Mouse (Mus musculus) stomach, embryonic 14.5 days (tissue): ENCODE measurements around the gene Mrgpre. TPM values are rescaled to one million over a fixed set of nuclear protein-coding genes. Genes with fewer than 3 reads are reported as not detected.

Experiments
- ATAC-seq: fragments of 200-750 bp; cut with Nextera tagmentation; 2 replicates; pipeline ENCODE4 v1.8.0; 2017; ENCODE audit warnings: low read depth, moderate TSS enrichment; ENCODE audit not compliant: insufficient number of reproducible peaks, insufficient read depth, low FRiP score
- H3K27ac ChIP-seq: fragments of 300-500 bp; sonication (generic); 2 replicates; pipeline ENCODE4 v1.5.1; 2014; ENCODE audit warnings: mild to moderate bottlenecking, low read length, moderate library complexity, mixed read lengths
- H3K27me3 ChIP-seq: fragments of 300-500 bp; sonication (generic); 2 replicates; pipeline ENCODE4 v1.6.1; 2014; ENCODE audit warnings: low read length, control low read depth, mixed read lengths; ENCODE audit not compliant: control insufficient read depth, insufficient read depth
- H3K36me3 ChIP-seq: fragments of 300-500 bp; sonication (generic); 2 replicates; pipeline ENCODE4 v1.6.1; 2014; ENCODE audit warnings: mild to moderate bottlenecking, control low read depth, low read length, moderate library complexity, mixed read lengths; ENCODE audit not compliant: control insufficient read depth, insufficient read depth
- H3K4me1 ChIP-seq: fragments of 300-500 bp; sonication (generic); 2 replicates; pipeline ENCODE4 v1.6.1; 2014; ENCODE audit warnings: low read length, control low read depth, mixed read lengths; ENCODE audit not compliant: control insufficient read depth, insufficient read depth
- H3K4me2 ChIP-seq: fragments of 300-500 bp; sonication (generic); replicated peaks from 2 replicates; pipeline ENCODE4 v1.6.1; 2014; ENCODE audit warnings: low read depth, low read length, control low read depth
- H3K4me3 ChIP-seq: fragments of 300-500 bp; sonication (generic); 2 replicates; pipeline ENCODE4 v1.5.1; 2014; ENCODE audit warnings: low read depth, low read length, control low read depth
- H3K9ac ChIP-seq: fragments of 300-500 bp; sonication (generic); replicated peaks from 2 replicates; pipeline ENCODE4 v1.6.1; 2014; ENCODE audit warnings: low read depth, mild to moderate bottlenecking, control low read depth, low read length, moderate library complexity, mixed read lengths
- H3K9me3 ChIP-seq: fragments of 300-500 bp; sonication (generic); 2 replicates; pipeline ENCODE4 v1.6.1; 2016; ENCODE audit warnings: low read depth, low read length, control low read depth; ENCODE audit not compliant: control insufficient read depth
- WGBS: fragments of 180-500 bp; shearing (Covaris S2); extraction: QIAGEN DNeasy Blood & Tissue Kit; methylation state at CpG from one replicate; pipeline ENCODE4 v1.1.7; 2014; 5-methylcytosine and 5-hydroxymethylcytosine counted together
- polyA plus RNA-seq: library from polyadenylated mRNA; unstranded; fragments of >200 nt; fragmentation: Nextera tagmentation; extraction: Ambion mirVana; gene quantifications from 2 replicates; pipeline ENCODE4 v1.2.1, GENCODE M21; 2014

Mrgpre gene
- polyA plus RNA-seq, 1 experiment from 2014 or later = 1.7 TPM

GRCm38 (mm10) chr7:143793121-143793520 lies 8.8 kb upstream of the Mrgpre start:
- no peak overlapping the region for H3K9ac ChIP-seq
- no peak overlapping the region for H3K4me2 ChIP-seq
- H3K4me3 ChIP-seq = no peak overlapping the region
- no peaks in the 10 kb centered on the region for H3K9me3 ChIP-seq
- WGBS = 55% methylated on average over 4 of the region's 4 CpGs
- no peak overlapping the region for H3K27ac ChIP-seq
- no peaks in the 10 kb centered on the region for H3K4me1 ChIP-seq
- no peaks in the 10 kb centered on the region for H3K27me3 ChIP-seq
- peaks cover 26% of the 10 kb centered on the region for H3K36me3 ChIP-seq
- ATAC-seq = peak; percentile 46; the same call in 1 of the 2 replicates

GRCm38 (mm10) chr7:143792336-143792985 lies 8.2 kb upstream of the Mrgpre start:
- Histone ChIP-seq H3K4me3 (no peak overlapping the region), H3K9ac (no peak overlapping the region), H3K4me1 (no peaks in the 10 kb centered on the region), H3K27me3 (no peaks in the 10 kb centered on the region), H3K4me2 (no peak overlapping the region), H3K9me3 (no peaks in the 10 kb centered on the region), H3K27ac (no peak overlapping the region), H3K36me3 (peaks cover 22% of the 10 kb centered on the region)
- WGBS = 78% methylated on average over 6 of the region's 6 CpGs
- ATAC-seq = no peak

GRCm38 (mm10) chr7:143783378-143783995 lies 813 bp downstream of the Mrgpre start:
- Histone ChIP-seq H3K4me3 (peak overlapping the region; percentile 27), H3K9me3 (no peaks in the 10 kb centered on the region), H3K36me3 (no peaks in the 10 kb centered on the region), H3K27ac (peak overlapping the region; percentile 39; the same call in 1 of the 2 replicates), H3K4me2 (peak overlapping the region; percentile 63), H3K9ac (peak overlapping the region; percentile 30; the same call in 1 of the 2 replicates), H3K4me1 (peaks cover 11% of the 10 kb centered on the region; the same call in 1 of the 2 replicates), H3K27me3 (no peaks in the 10 kb centered on the region)
- ATAC-seq = peak; percentile 7; the same call in 1 of the 2 replicates
- 14% methylated on average over 6 of the region's 6 CpGs for WGBS

- H3K9ac ChIP-seq = no peak overlapping the region
- no peak overlapping the region for H3K27ac ChIP-seq
- WGBS = 53% methylated on average over 2 of the region's 2 CpGs
- no peaks in the 10 kb centered on the region for H3K27me3 ChIP-seq
- H3K36me3 ChIP-seq = no peaks in the 10 kb centered on the region
- no peaks in the 10 kb centered on the region for H3K4me1 ChIP-seq
- ATAC-seq = no peak
- H3K4me3 ChIP-seq = no peak overlapping the region
- no peak overlapping the region for H3K4me2 ChIP-seq
- no peaks in the 10 kb centered on the region for H3K9me3 ChIP-seq
Measured at GRCm38 (mm10) chr7:143777375-143777774, 6.9 kb downstream of the Mrgpre start.

- Histone ChIP-seq H3K9me3 (no peaks in the 10 kb centered on the region), H3K27me3 (no peaks in the 10 kb centered on the region), H3K4me2 (no peak overlapping the region), H3K9ac (no peak overlapping the region), H3K4me1 (no peaks in the 10 kb centered on the region), H3K27ac (no peak overlapping the region), H3K36me3 (no peaks in the 10 kb centered on the region), H3K4me3 (no peak overlapping the region)
- 27% methylated on average over 3 of the region's 3 CpGs for WGBS
- ATAC-seq = no peak
Measured at GRCm38 (mm10) chr7:143776137-143776536, 8.2 kb downstream of the Mrgpre start.

- H3K36me3 ChIP-seq = no peaks in the 10 kb centered on the region
- no peak for ATAC-seq
- WGBS = 41% methylated on average over 1 of the region's 1 CpGs
Measured at GRCm38 (mm10) chr7:143769461-143769860, 14.8 kb downstream of the Mrgpre start.

GRCm38 (mm10) chr7:143768267-143768666 lies 16.0 kb downstream of the Mrgpre start:
- H3K4me2 ChIP-seq = no peak overlapping the region
- H3K9ac ChIP-seq = no peak overlapping the region
- H3K36me3 ChIP-seq = no peaks in the 10 kb centered on the region
- no peaks in the 10 kb centered on the region for H3K27me3 ChIP-seq
- no peak for ATAC-seq
- no peaks in the 10 kb centered on the region for H3K9me3 ChIP-seq
- H3K4me3 ChIP-seq = no peak overlapping the region
- H3K27ac ChIP-seq = no peak overlapping the region
- 69% methylated on average over 6 of the region's 6 CpGs for WGBS
- no peaks in the 10 kb centered on the region for H3K4me1 ChIP-seq

More at GRCm38 (mm10) chr7:143769461-143769860, 14.8 kb downstream of the Mrgpre start:
- Histone ChIP-seq H3K9ac (no peak overlapping the region), H3K4me2 (no peak overlapping the region), H3K4me1 (no peaks in the 10 kb centered on the region), H3K4me3 (no peak overlapping the region), H3K27ac (no peak overlapping the region), H3K9me3 (no peaks in the 10 kb centered on the region), H3K27me3 (no peaks in the 10 kb centered on the region)

GRCm38 (mm10) chr7:143766893-143767292 lies 17.4 kb downstream of the Mrgpre start, which contains the start of gene Mrgprg:
TSS of gene Mrgprg (minus strand) at chr7:143766993.
- ATAC-seq = no peak
- H3K9ac ChIP-seq = no peak within 1 kb of the TSS
- no peak within 1 kb of the TSS for H3K4me2 ChIP-seq
- no peaks in the 10 kb centered on the region for H3K27me3 ChIP-seq
- H3K4me3 ChIP-seq = no peak within 1 kb of the TSS
- no peaks in the 10 kb centered on the region for H3K4me1 ChIP-seq
- 34% methylated on average over 6 of the region's 6 CpGs for WGBS
- H3K27ac ChIP-seq = no peak within 1 kb of the TSS
- H3K36me3 ChIP-seq = no peaks in the 10 kb centered on the region
- no peaks in the 10 kb centered on the region for H3K9me3 ChIP-seq
